Mouse (Mus musculus) forebrain, embryonic 11.5 days (tissue): ENCODE data around the gene Scd2. TPM values are rescaled to one million over a fixed set of nuclear protein-coding genes. Genes with fewer than 3 reads are reported as not detected.
"Not testable (repeated sequence)": the region's sequence is repeated elsewhere in the genome, so short reads cannot be mapped to it uniquely, and the experiment has no call there.

Experiments
- ATAC-seq: fragments of 200-750 bp; cut with Nextera tagmentation; replicated peaks from 2 replicates; pipeline ENCODE4 v1.8.0; 2017; ENCODE audit warnings: moderate TSS enrichment; ENCODE audit not compliant: low FRiP score
- DNase-seq: peaks from one replicate; pipeline ENCODE4 v3.0.0-alpha.2; 2017; ENCODE audit warnings: low spot score
- H3K27ac ChIP-seq: fragments of 300-500 bp; sonication (generic); 2 replicates; pipeline ENCODE4 v1.5.1; 2014; ENCODE audit warnings: low read depth, low read length
- H3K27me3 ChIP-seq: fragments of 300-500 bp; sonication (generic); 2 replicates; pipeline ENCODE4 v1.6.1; 2014; ENCODE audit warnings: mild to moderate bottlenecking, low read length, mixed read lengths; ENCODE audit not compliant: control insufficient read depth, insufficient read depth
- H3K36me3 ChIP-seq: fragments of 300-500 bp; sonication (generic); 2 replicates; pipeline ENCODE4 v1.6.1; 2014; ENCODE audit warnings: mild to moderate bottlenecking, low read length, moderate library complexity, mixed read lengths; ENCODE audit not compliant: control insufficient read depth, insufficient read depth
- H3K4me1 ChIP-seq: fragments of 300-500 bp; sonication (generic); replicated peaks from 2 replicates; pipeline ENCODE4 v1.6.1; 2014; ENCODE audit warnings: low read length, mixed read lengths; ENCODE audit not compliant: control insufficient read depth, insufficient read depth
- H3K4me2 ChIP-seq: fragments of 300-500 bp; sonication (generic); 2 replicates; pipeline ENCODE4 v1.6.1; 2014; ENCODE audit warnings: low read depth, mild to moderate bottlenecking, low read length, moderate library complexity, mixed read lengths; ENCODE audit not compliant: severe bottlenecking
- H3K4me3 ChIP-seq: fragments of 300-500 bp; sonication (generic); 2 replicates; pipeline ENCODE4 v1.5.1; 2014; ENCODE audit warnings: low read depth, low read length
- H3K9ac ChIP-seq: fragments of 300-500 bp; sonication (generic); 2 replicates; pipeline ENCODE4 v1.6.1; 2014; ENCODE audit warnings: low read length
- H3K9me3 ChIP-seq: fragments of 300-500 bp; sonication (generic); 2 replicates; pipeline ENCODE4 v1.6.1; 2016; ENCODE audit warnings: low read length, mixed read lengths; ENCODE audit not compliant: control insufficient read depth
- WGBS: fragments of 180-500 bp; shearing (Covaris S2); extraction: QIAGEN DNeasy Blood & Tissue Kit; methylation state at CpG from one replicate; pipeline ENCODE4 v1.1.7; 2014; 5-methylcytosine and 5-hydroxymethylcytosine counted together
- polyA plus RNA-seq: library from polyadenylated mRNA; unstranded; fragments of >200 nt; fragmentation: Nextera tagmentation; extraction: Ambion mirVana; gene quantifications from 2 replicates; pipeline ENCODE4 v1.2.1, GENCODE M21; 2014

Scd2 gene
- polyA plus RNA-seq, 1 experiment from 2014 or later, result 466 TPM

- H3K4me2 ChIP-seq, result no peak overlapping the region
- no peaks in the 10 kb centered on the region for H3K36me3 ChIP-seq
- H3K9me3 ChIP-seq, result no peaks in the 10 kb centered on the region
- H3K9ac ChIP-seq, result no peak overlapping the region
- peaks cover 8% of the 10 kb centered on the region; the same call in 1 of the 2 replicates for H3K4me1 ChIP-seq
- ATAC-seq (no peak), DNase-seq (no peak)
- H3K4me3 ChIP-seq, result no peak overlapping the region
- no peaks in the 10 kb centered on the region for H3K27me3 ChIP-seq
- no peak overlapping the region for H3K27ac ChIP-seq
- 90% methylated on average over 8 of the region's 8 CpGs for WGBS
These were observed 15.5 kb upstream of the Scd2 start for GRCm38 (mm10) chr19:44277931-44278330.

DNA sequence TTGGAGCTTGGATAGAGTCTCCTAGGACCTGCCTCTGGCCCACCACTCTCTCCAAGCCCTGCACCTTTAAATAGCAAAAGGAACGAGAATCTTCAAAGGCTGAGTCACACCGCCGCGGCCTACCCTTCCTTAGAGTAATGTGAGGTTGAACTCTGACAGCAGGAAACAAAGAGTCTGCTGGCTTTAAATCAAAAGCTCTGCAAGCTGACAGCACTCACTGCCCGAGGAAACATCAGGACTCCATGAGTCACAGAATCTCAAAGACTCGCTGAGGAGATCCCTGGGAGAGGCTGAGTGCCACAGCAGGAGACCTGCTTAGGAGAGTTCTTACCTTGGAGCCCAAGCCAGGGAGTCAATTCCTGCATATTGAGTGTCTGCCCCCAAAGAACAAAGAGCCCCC is 12.7 kb upstream of the Scd2 start:
- Histone ChIP-seq H3K27ac (no peak overlapping the region), H3K9ac (no peak overlapping the region), H3K27me3 (no peaks in the 10 kb centered on the region), H3K36me3 (no peaks in the 10 kb centered on the region), H3K4me2 (no peak overlapping the region), H3K4me3 (no peak overlapping the region), H3K4me1 (peaks cover 19% of the 10 kb centered on the region; the same call in 1 of the 2 replicates), H3K9me3 (no peaks in the 10 kb centered on the region)
- ATAC-seq, result no peak
- peak; percentile 49 for DNase-seq
- 5% methylated on average over 6 of the region's 6 CpGs for WGBS

DNA sequence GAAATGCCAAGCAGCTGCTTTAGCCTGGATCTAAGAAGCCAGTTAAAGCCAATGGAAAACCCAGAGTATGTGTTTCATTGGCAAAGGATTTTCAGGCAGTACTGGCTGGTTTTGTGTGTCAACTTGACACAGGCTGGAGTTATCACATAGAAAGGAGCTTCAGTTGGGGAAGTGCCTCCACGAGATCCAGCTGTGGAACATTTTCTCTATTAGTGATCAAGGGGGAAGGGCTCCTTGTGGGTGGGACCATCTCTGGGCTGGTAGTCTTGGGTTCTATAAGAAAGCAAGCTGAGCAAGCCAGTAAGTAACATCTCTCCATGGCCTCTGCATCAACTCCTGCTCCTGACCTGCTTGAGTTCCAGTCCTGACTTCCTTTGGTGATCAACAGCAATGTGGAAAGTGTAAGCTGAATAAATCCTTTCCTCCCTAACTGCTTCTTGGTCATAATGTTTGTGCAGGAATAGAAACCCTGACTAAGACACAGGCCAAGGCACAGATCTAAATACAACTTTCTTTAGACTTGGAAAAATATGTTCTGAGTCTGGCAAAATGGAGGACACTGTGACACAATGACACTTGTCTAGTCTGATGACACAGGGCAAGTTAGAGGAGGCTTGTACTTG is 11.5 kb upstream of the Scd2 start:
- not testable (repeated sequence) for ATAC-seq, DNase-seq, H3K36me3 ChIP-seq, H3K4me3 ChIP-seq, H3K9me3 ChIP-seq, H3K4me2 ChIP-seq, H3K9ac ChIP-seq, H3K27me3 ChIP-seq
- 67% methylated on average over 1 of the region's 1 CpGs for WGBS
- peak overlapping the region; percentile 76 for H3K27ac ChIP-seq
- H3K4me1 ChIP-seq, result peaks cover 19% of the 10 kb centered on the region; the same call in 1 of the 2 replicates

DNA sequence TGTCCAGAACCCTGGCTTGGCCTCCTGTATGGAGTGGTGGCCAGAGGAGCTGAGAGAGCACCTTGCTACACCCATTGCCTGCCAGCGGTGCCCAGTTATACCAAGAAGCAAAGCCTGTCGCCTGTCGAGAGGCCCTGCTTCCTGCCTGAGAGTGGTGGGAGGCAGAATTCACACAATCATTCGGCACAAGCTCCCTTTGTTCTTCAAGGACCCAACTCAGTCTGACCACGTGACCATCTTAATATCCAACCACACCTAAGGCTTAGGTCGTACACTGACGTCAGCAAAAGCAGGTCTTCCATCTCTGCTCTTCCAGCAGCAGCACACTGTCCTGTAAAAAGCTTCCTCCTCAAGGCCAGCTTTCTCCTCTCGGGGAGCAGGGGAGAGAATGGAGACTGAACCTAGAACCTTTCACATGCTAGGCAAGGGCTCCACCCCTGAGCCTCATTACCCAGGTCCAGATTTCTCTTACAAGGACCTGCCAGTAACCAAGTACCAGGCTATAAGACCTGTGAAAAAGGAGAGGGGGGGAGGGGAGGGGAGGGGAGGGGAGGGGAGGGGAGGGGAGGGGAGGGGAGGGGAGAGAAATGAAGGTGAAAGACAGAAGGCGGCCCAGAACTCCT is 10.8 kb upstream of the Scd2 start:
- no peak overlapping the region for H3K4me3 ChIP-seq
- no peak for DNase-seq
- H3K9ac ChIP-seq, result no peak overlapping the region
- 33% methylated on average over 9 of the region's 9 CpGs for WGBS
- H3K9me3 ChIP-seq, result no peaks in the 10 kb centered on the region
- H3K36me3 ChIP-seq, result no peaks in the 10 kb centered on the region
- H3K27me3 ChIP-seq, result no peaks in the 10 kb centered on the region
- H3K27ac ChIP-seq, result peak overlapping the region; percentile 93
- H3K4me1 ChIP-seq, result peaks cover 19% of the 10 kb centered on the region; the same call in 1 of the 2 replicates
- H3K4me2 ChIP-seq, result no peak overlapping the region
- ATAC-seq, result no peak

GRCm38 (mm10) chr19:44283157-44284024 is 10.1 kb upstream of the Scd2 start:
- DNase-seq (no peak), ATAC-seq (peak; percentile 0; the same call in 1 of the 2 replicates)
- Histone ChIP-seq H3K9ac (peak overlapping the region; percentile 41; the same call in 1 of the 2 replicates), H3K27me3 (no peaks in the 10 kb centered on the region), H3K4me3 (peak overlapping the region; percentile 25), H3K36me3 (no peaks in the 10 kb centered on the region), H3K9me3 (no peaks in the 10 kb centered on the region), H3K27ac (peak overlapping the region; percentile 93), H3K4me1 (peaks cover 19% of the 10 kb centered on the region; the same call in 1 of the 2 replicates), H3K4me2 (peak overlapping the region; percentile 66)
- 33% methylated on average over 15 of the region's 15 CpGs for WGBS

DNA sequence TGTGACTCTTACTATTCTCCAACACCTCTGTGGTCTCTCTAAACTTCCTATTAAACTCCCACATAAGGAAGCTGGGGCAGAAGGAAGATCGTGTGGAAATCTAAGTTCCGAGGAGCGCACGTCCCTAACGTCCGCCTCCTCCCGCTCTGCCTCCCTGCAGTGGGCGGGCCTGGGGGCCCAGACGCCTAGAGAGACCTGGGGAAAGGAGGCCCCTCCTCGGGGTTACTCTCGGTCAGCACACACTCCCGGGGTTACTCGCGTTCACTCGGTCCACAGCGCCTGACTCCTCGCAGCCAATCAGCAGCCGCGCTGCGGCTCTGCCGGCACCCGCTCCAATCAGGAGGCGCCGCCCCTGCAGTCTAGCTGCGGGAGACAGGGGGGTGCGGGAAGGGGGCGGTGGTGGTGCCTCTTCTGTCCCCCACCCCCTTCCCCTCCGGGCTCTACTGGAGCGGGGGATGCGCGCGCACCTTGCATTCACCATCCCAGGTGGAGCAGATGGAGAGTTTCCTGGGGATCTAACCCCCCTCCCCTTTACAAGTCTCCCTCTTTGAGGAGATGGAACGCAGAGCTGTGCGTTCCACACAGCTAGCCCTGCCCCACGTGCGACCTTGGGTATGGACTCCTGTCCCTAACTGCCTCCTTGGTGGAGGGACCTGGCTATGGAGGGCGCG is 9.3 kb upstream of the Scd2 start:
- peak overlapping the region; percentile 93 for H3K27ac ChIP-seq
- H3K27me3 ChIP-seq, result no peaks in the 10 kb centered on the region
- H3K4me3 ChIP-seq, result peak overlapping the region; percentile 25
- WGBS, result under 1% methylated on average over 37 of the region's 38 CpGs
- no peaks in the 10 kb centered on the region for H3K36me3 ChIP-seq
- peak overlapping the region; percentile 41 for H3K9ac ChIP-seq
- no peaks in the 10 kb centered on the region for H3K9me3 ChIP-seq
- H3K4me1 ChIP-seq, result peaks cover 19% of the 10 kb centered on the region; the same call in 1 of the 2 replicates
- ATAC-seq (peak; percentile 99), DNase-seq (peak; percentile 99)
- H3K4me2 ChIP-seq, result peak overlapping the region; percentile 66

- Histone ChIP-seq H3K9me3 (no peaks in the 10 kb centered on the region), H3K27me3 (no peaks in the 10 kb centered on the region), H3K4me3 (peak overlapping the region; percentile 25), H3K4me2 (peak overlapping the region; percentile 66), H3K27ac (peak overlapping the region; percentile 88), H3K36me3 (no peaks in the 10 kb centered on the region), H3K9ac (peak overlapping the region; percentile 39), H3K4me1 (peaks cover 19% of the 10 kb centered on the region; the same call in 1 of the 2 replicates)
- ATAC-seq (peak; percentile 21; the same call in 1 of the 2 replicates), DNase-seq (no peak)
- WGBS, result 3% methylated on average over 11 of the region's 11 CpGs
These were observed 8.8 kb upstream of the Scd2 start for GRCm38 (mm10) chr19:44284723-44285122.

- no peak for DNase-seq
- no peak for ATAC-seq
- Histone ChIP-seq H3K4me2 (no peak overlapping the region), H3K27ac (no peak overlapping the region), H3K9ac (no peak overlapping the region), H3K27me3 (no peaks in the 10 kb centered on the region), H3K4me3 (no peak overlapping the region), H3K4me1 (peaks cover 18% of the 10 kb centered on the region; the same call in 1 of the 2 replicates), H3K9me3 (no peaks in the 10 kb centered on the region), H3K36me3 (no peaks in the 10 kb centered on the region)
- WGBS, result 95% methylated on average over 8 of the region's 8 CpGs
These were observed 7.9 kb upstream of the Scd2 start for GRCm38 (mm10) chr19:44285554-44285953.
